Mouse (Mus musculus) liver, embryonic 13.5 days (tissue): ENCODE measurements around the gene Gm20696. TPM values are rescaled to one million over a fixed set of nuclear protein-coding genes. Genes with fewer than 3 reads are reported as not detected.

Experiments
- ATAC-seq: fragments of 200-750 bp; cut with Nextera tagmentation; 2 replicates; pipeline ENCODE4 v1.8.0; 2017; ENCODE audit warnings: low read depth, mild to moderate bottlenecking, moderate number of reproducible peaks, moderate library complexity
- DNase-seq: peaks from one replicate; pipeline ENCODE4 v3.0.0; 2022
- H3K27ac ChIP-seq: fragments of 300-500 bp; sonication (generic); 2 replicates; pipeline ENCODE4 v1.5.1; 2015; ENCODE audit warnings: moderate library complexity, mild to moderate bottlenecking, inconsistent platforms
- H3K27me3 ChIP-seq: fragments of 300-500 bp; sonication (generic); 2 replicates; pipeline ENCODE4 v1.6.1; 2015; ENCODE audit warnings: mild to moderate bottlenecking, inconsistent platforms
- H3K36me3 ChIP-seq: fragments of 300-500 bp; sonication (generic); 2 replicates; pipeline ENCODE4 v1.6.1; 2015; ENCODE audit warnings: mild to moderate bottlenecking, inconsistent platforms
- H3K4me1 ChIP-seq: fragments of 300-500 bp; sonication (generic); replicated peaks from 2 replicates; pipeline ENCODE4 v1.6.1; 2015; ENCODE audit warnings: inconsistent platforms
- H3K4me2 ChIP-seq: fragments of 300-500 bp; sonication (generic); 2 replicates; pipeline ENCODE4 v1.6.1; 2015; ENCODE audit warnings: inconsistent platforms, mild to moderate bottlenecking, moderate library complexity
- H3K4me3 ChIP-seq: fragments of 300-500 bp; sonication (generic); replicated peaks from 2 replicates; pipeline ENCODE4 v1.5.1; 2015; ENCODE audit warnings: mild to moderate bottlenecking, inconsistent platforms
- H3K9ac ChIP-seq: fragments of 300-500 bp; sonication (generic); 2 replicates; pipeline ENCODE4 v1.6.1; 2015; ENCODE audit warnings: mild to moderate bottlenecking, inconsistent platforms
- H3K9me3 ChIP-seq: fragments of 300-500 bp; sonication (generic); replicated peaks from 2 replicates; pipeline ENCODE4 v1.6.1; 2016; ENCODE audit warnings: inconsistent platforms
- WGBS: fragments of 180-500 bp; shearing (Covaris S2); methylation state at CpG from one replicate; pipeline ENCODE4 v1.1.7; 2015; ENCODE audit not compliant: insufficient replicate concordance; 5-methylcytosine and 5-hydroxymethylcytosine counted together
- polyA plus RNA-seq: library from polyadenylated mRNA; unstranded; fragments of >200 nt; fragmentation: Nextera tagmentation; extraction: Ambion mirVana; gene quantifications from 2 replicates; pipeline ENCODE4 v1.2.1, GENCODE M21; 2015

Gene Gm20696
- polyA plus RNA-seq, 1 experiment from 2014 or later, result 0.58 TPM

- ATAC-seq (no peak), DNase-seq (no peak)
- Histone ChIP-seq H3K9me3 (no peaks in the 10 kb centered on the region), H3K27me3 (no peaks in the 10 kb centered on the region), H3K9ac (no peak overlapping the region), H3K4me3 (no peak overlapping the region), H3K36me3 (no peaks in the 10 kb centered on the region), H3K27ac (no peak overlapping the region), H3K4me1 (peaks cover 18% of the 10 kb centered on the region), H3K4me2 (no peak overlapping the region)
- WGBS, result 81% methylated on average over 2 of the region's 2 CpGs
Observed at GRCm38 (mm10) chr6:99369931-99370330, 296.7 kb downstream of the Gm20696 start.

- ATAC-seq (no peak), DNase-seq (no peak)
- Histone ChIP-seq H3K4me1 (peaks cover 11% of the 10 kb centered on the region), H3K9ac (no peak overlapping the region), H3K36me3 (no peaks in the 10 kb centered on the region), H3K27ac (no peak overlapping the region), H3K9me3 (no peaks in the 10 kb centered on the region), H3K27me3 (no peaks in the 10 kb centered on the region), H3K4me2 (no peak overlapping the region), H3K4me3 (no peak overlapping the region)
- 67% methylated on average over 3 of the region's 3 CpGs for WGBS
Observed at GRCm38 (mm10) chr6:99369156-99369555, 297.4 kb downstream of the Gm20696 start.

GRCm38 (mm10) chr6:99368118-99368753 lies 298.4 kb downstream of the Gm20696 start:
- Histone ChIP-seq H3K4me2 (no peak overlapping the region), H3K4me1 (peaks cover 11% of the 10 kb centered on the region), H3K36me3 (no peaks in the 10 kb centered on the region), H3K27ac (no peak overlapping the region), H3K9ac (no peak overlapping the region), H3K27me3 (no peaks in the 10 kb centered on the region), H3K4me3 (no peak overlapping the region), H3K9me3 (no peaks in the 10 kb centered on the region)
- DNase-seq, result no peak
- WGBS, result 32% methylated on average over 4 of the region's 4 CpGs
- ATAC-seq, result no peak

GRCm38 (mm10) chr6:99364545-99364944 lies 302.1 kb downstream of the Gm20696 start:
- ATAC-seq (no peak), DNase-seq (no peak)
- H3K9ac ChIP-seq, result no peak overlapping the region
- H3K4me3 ChIP-seq, result no peak overlapping the region
- H3K4me1 ChIP-seq, result peaks cover 23% of the 10 kb centered on the region
- no peaks in the 10 kb centered on the region for H3K9me3 ChIP-seq
- 47% methylated on average over 6 of the region's 6 CpGs for WGBS
- H3K36me3 ChIP-seq, result no peaks in the 10 kb centered on the region
- H3K27me3 ChIP-seq, result no peaks in the 10 kb centered on the region
- H3K4me2 ChIP-seq, result no peak overlapping the region
- H3K27ac ChIP-seq, result no peak overlapping the region

GRCm38 (mm10) chr6:99360581-99360980 lies 306.0 kb downstream of the Gm20696 start:
- Histone ChIP-seq H3K4me1 (peaks cover 21% of the 10 kb centered on the region), H3K27ac (peak overlapping the region; percentile 14; the same call in 1 of the 2 replicates), H3K4me2 (no peak overlapping the region), H3K9me3 (no peaks in the 10 kb centered on the region), H3K36me3 (no peaks in the 10 kb centered on the region), H3K27me3 (no peaks in the 10 kb centered on the region), H3K4me3 (no peak overlapping the region), H3K9ac (no peak overlapping the region)
- DNase-seq (no peak), ATAC-seq (no peak)
- WGBS, result 66% methylated on average over 4 of the region's 4 CpGs

- Histone ChIP-seq H3K9me3 (no peaks in the 10 kb centered on the region), H3K27me3 (no peaks in the 10 kb centered on the region), H3K9ac (no peak overlapping the region), H3K4me1 (peaks cover 21% of the 10 kb centered on the region), H3K4me3 (no peak overlapping the region), H3K27ac (no peak overlapping the region), H3K4me2 (no peak overlapping the region), H3K36me3 (no peaks in the 10 kb centered on the region)
- DNase-seq (no peak), ATAC-seq (no peak; the same call in 1 of the 2 replicates)
- WGBS, result 59% methylated on average over 6 of the region's 6 CpGs
Observed at GRCm38 (mm10) chr6:99359765-99360499, 306.7 kb downstream of the Gm20696 start.

- Histone ChIP-seq H3K9me3 (no peaks in the 10 kb centered on the region), H3K9ac (no peak overlapping the region), H3K27ac (no peak overlapping the region), H3K4me3 (no peak overlapping the region), H3K4me1 (peaks cover 21% of the 10 kb centered on the region), H3K27me3 (no peaks in the 10 kb centered on the region), H3K36me3 (no peaks in the 10 kb centered on the region), H3K4me2 (no peak overlapping the region)
- ATAC-seq (no peak), DNase-seq (no peak)
- WGBS, result 47% methylated on average over 9 of the region's 9 CpGs
Observed at GRCm38 (mm10) chr6:99359036-99359698, 307.4 kb downstream of the Gm20696 start.

- Histone ChIP-seq H3K36me3 (no peaks in the 10 kb centered on the region), H3K4me1 (peaks cover 21% of the 10 kb centered on the region), H3K4me2 (no peak overlapping the region), H3K9me3 (no peaks in the 10 kb centered on the region), H3K27me3 (no peaks in the 10 kb centered on the region), H3K4me3 (no peak overlapping the region), H3K9ac (no peak overlapping the region), H3K27ac (no peak overlapping the region)
- no peak for DNase-seq
- WGBS, result 49% methylated on average over 2 of the region's 2 CpGs
- no peak for ATAC-seq
Observed at GRCm38 (mm10) chr6:99357931-99358330, 308.7 kb downstream of the Gm20696 start.

GRCm38 (mm10) chr6:99354338-99354737 lies 312.3 kb downstream of the Gm20696 start:
- H3K4me3 ChIP-seq, result no peak overlapping the region
- H3K4me2 ChIP-seq, result no peak overlapping the region
- no peaks in the 10 kb centered on the region for H3K36me3 ChIP-seq
- no peaks in the 10 kb centered on the region for H3K9me3 ChIP-seq
- peaks cover 20% of the 10 kb centered on the region for H3K4me1 ChIP-seq
- H3K27me3 ChIP-seq, result no peaks in the 10 kb centered on the region
- no peak overlapping the region for H3K27ac ChIP-seq
- ATAC-seq (no peak), DNase-seq (no peak)
- H3K9ac ChIP-seq, result no peak overlapping the region
- WGBS, result 62% methylated on average over 2 of the region's 2 CpGs

- no peak overlapping the region for H3K4me3 ChIP-seq
- ATAC-seq (no peak), DNase-seq (no peak)
- no peaks in the 10 kb centered on the region for H3K36me3 ChIP-seq
- H3K9ac ChIP-seq, result no peak overlapping the region
- 55% methylated on average over 2 of the region's 2 CpGs for WGBS
- no peak overlapping the region for H3K27ac ChIP-seq
- H3K4me1 ChIP-seq, result peaks cover 13% of the 10 kb centered on the region
- H3K4me2 ChIP-seq, result no peak overlapping the region
- no peaks in the 10 kb centered on the region for H3K27me3 ChIP-seq
- no peaks in the 10 kb centered on the region for H3K9me3 ChIP-seq
Observed at GRCm38 (mm10) chr6:99353441-99353840, 313.2 kb downstream of the Gm20696 start.

GRCm38 (mm10) chr6:99350566-99350965 lies 316.0 kb downstream of the Gm20696 start:
- ATAC-seq, result peak; percentile 31; the same call in 1 of the 2 replicates
- WGBS, result 44% methylated on average over 3 of the region's 3 CpGs
- no peak overlapping the region for H3K27ac ChIP-seq
- H3K4me1 ChIP-seq, result peaks cover 13% of the 10 kb centered on the region
- H3K27me3 ChIP-seq, result no peaks in the 10 kb centered on the region
- DNase-seq, result no peak
- no peaks in the 10 kb centered on the region for H3K9me3 ChIP-seq
- no peaks in the 10 kb centered on the region for H3K36me3 ChIP-seq
- no peak overlapping the region for H3K4me2 ChIP-seq
- no peak overlapping the region for H3K9ac ChIP-seq
- H3K4me3 ChIP-seq, result no peak overlapping the region
